Mouse (Mus musculus): ENCODE data around the gene Tas2r124. TPM values are rescaled to one million over a fixed set of nuclear protein-coding genes. Genes with fewer than 3 reads are reported as not detected.

The Tas2r124 gene
- total RNA-seq (2023) = not detected

GRCm38 (mm10) chr6:132754430-132754829, at the start of gene Tas2r124:
Gene Tas2r124, plus strand, starts transcription at chr6:132754730.

GRCm38 (mm10) chr6:132711828-132712227, 42.7 kb upstream of the Tas2r124 start, which contains the start of gene Tas2r122:
Gene Tas2r122, minus strand, starts transcription at chr6:132711928.

DNA sequence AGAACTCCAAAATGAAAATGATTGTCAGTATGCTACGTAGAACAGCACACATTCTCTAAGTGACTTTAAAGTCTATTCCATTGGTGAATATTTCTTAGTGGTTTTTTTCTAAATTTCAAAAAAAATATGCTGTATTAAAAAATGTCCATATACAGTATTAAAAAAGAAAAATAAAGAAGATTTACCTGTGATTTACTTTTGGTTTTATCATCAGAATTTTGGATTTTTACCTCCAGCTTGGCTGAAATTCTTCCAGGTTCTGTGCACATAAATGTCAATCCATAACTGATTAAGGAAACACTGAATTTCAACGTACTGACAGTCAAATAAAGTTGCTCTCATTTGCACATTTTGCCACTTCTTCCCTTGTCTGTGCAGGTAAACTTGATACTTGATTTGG, 16.6 kb upstream of the Tas2r124 start, which contains the start of gene Tas2r115:
Gene Tas2r115 (minus strand): TSS at position 101 of the 400 bp plus-strand sequence.

GRCm38 (mm10) chr6:132761831-132762230, 7.3 kb downstream of the Tas2r124 start, which contains the start of gene Tas2r102:
Gene Tas2r102, plus strand, starts transcription at chr6:132762131.

GRCm38 (mm10) chr6:132778062-132778461, 23.5 kb downstream of the Tas2r124 start, which contains the start of gene Tas2r136:
Gene Tas2r136, minus strand, starts transcription at chr6:132778162.

GRCm38 (mm10) chr6:132802518-132802917, 48.0 kb downstream of the Tas2r124 start, which contains the start of gene Tas2r117:
Gene Tas2r117, plus strand, starts transcription at chr6:132802818.

Other genes starting within 250 kb of the Tas2r124 start
- not detected for gene Prh1, start 184.9 kb upstream of the Tas2r124 start, total RNA-seq (2023)
- gene Prp2, start 158.8 kb upstream of the Tas2r124 start, total RNA-seq (2023) = not detected
- gene A630073D07Rik, start 103.2 kb upstream of the Tas2r124 start, total RNA-seq (2023) = not detected
- gene Tas2r120, start 97.8 kb upstream of the Tas2r124 start, total RNA-seq (2023) = not detected
- not detected for gene Tas2r121, start 53.7 kb upstream of the Tas2r124 start, total RNA-seq (2023)
- not detected for gene Tas2r122, start 42.8 kb upstream of the Tas2r124 start, total RNA-seq (2023)
- gene Tas2r115, start 16.7 kb upstream of the Tas2r124 start, total RNA-seq (2023) = not detected
- gene Tas2r102, start 7.4 kb downstream of the Tas2r124 start, total RNA-seq (2023) = not detected
- not detected for gene Tas2r136, start 23.4 kb downstream of the Tas2r124 start, total RNA-seq (2023)
- not detected for gene Tas2r117, start 48.1 kb downstream of the Tas2r124 start, total RNA-seq (2023)
- gene Tas2r123, start 92.4 kb downstream of the Tas2r124 start, total RNA-seq (2023) = not detected
- not detected for gene Tas2r116, start 100.7 kb downstream of the Tas2r124 start, total RNA-seq (2023)
- not detected for gene Tas2r110, start 113.3 kb downstream of the Tas2r124 start, total RNA-seq (2023)
- not detected for gene Tas2r113, start 138.3 kb downstream of the Tas2r124 start, total RNA-seq (2023)
- not detected for gene Tas2r125, start 154.9 kb downstream of the Tas2r124 start, total RNA-seq (2023)
- not detected for gene Tas2r129, start 196.4 kb downstream of the Tas2r124 start, total RNA-seq (2023)
- gene Tas2r131, start 203.2 kb downstream of the Tas2r124 start, total RNA-seq (2023) = not detected
- not detected for gene Tas2r109, start 226.2 kb downstream of the Tas2r124 start, total RNA-seq (2023)

Measured in neutrophil, adult 83 days (primary cell).